Mouse (Mus musculus) gastrocnemius, postnatal 14 days (tissue): ENCODE data around the gene Nsmce4a. TPM values are rescaled to one million over a fixed set of nuclear protein-coding genes. Genes with fewer than 3 reads are reported as not detected.
"Not testable (repeated sequence)": the region's sequence is repeated elsewhere in the genome, so short reads cannot be mapped to it uniquely, and the experiment has no call there.

Source experiments
- DNase-seq: peaks from one replicate; pipeline ENCODE4 v3.0.0; 2021; ENCODE audit warnings: mixed read lengths
- intact Hi-C: fragments of 180-260 bp; cut with DNase I; formaldehyde crosslinking; loops from one replicate; pipeline ENCODE4 v1.15.1; 2025; ENCODE audit warnings: low total_unique reads
- long read RNA-seq, 2 experiments: library from polyadenylated mRNA; stranded (forward); transcript quantifications; one replicate each; pipeline ENCODE4 v2.0.0; 2021
- total RNA-seq, 2 experiments: library from RNA; stranded (reverse); gene quantifications; 2 replicates each; pipeline ENCODE4 v1.2.3; 2021

The Nsmce4a gene
- total RNA-seq = 10 to 100 TPM; 30.3 to 30.6 TPM
- long read RNA-seq, experiment 1, transcript Nsmce4a-202 (11 exons, 1,435 nt) = major isoform, 33 of 34 reads
- long read RNA-seq, experiment 1, partial matches to known transcripts = 0 of 34 reads
- long read RNA-seq, experiment 1, other reads (novel, unspliced or antisense) = 1 of 34 reads
- long read RNA-seq, experiment 2, transcript Nsmce4a-202 (11 exons, 1,435 nt) = major isoform, 21 of 25 reads
- long read RNA-seq, experiment 2, partial matches to known transcripts = 0 of 25 reads
- long read RNA-seq, experiment 2, other reads (novel, unspliced or antisense) = 4 of 25 reads

- intact Hi-C loops = no loop called here
- no peak for DNase-seq
Measured at GRCm38 (mm10) chr7:130572821-130573220, at the start of gene Nsmce4a. TSS of gene Nsmce4a (minus strand) at chr7:130573118.

GRCm38 (mm10) chr7:130622359-130622758 is 49.4 kb upstream of the Nsmce4a start:
- intact Hi-C loops = no loop called here
- DNase-seq = peak; percentile 35

- intact Hi-C loops = no loop called here
- DNase-seq = peak; percentile 40
Measured at GRCm38 (mm10) chr7:130621953-130622352, 49.0 kb upstream of the Nsmce4a start.

GRCm38 (mm10) chr7:130621068-130621467 is 48.1 kb upstream of the Nsmce4a start:
- no peak for DNase-seq
- intact Hi-C loops = no loop called here

GRCm38 (mm10) chr7:130617591-130617990 is 44.7 kb upstream of the Nsmce4a start:
- intact Hi-C loops = no loop called here
- no peak for DNase-seq

- DNase-seq = no peak
- intact Hi-C loops = no loop called here
Measured at GRCm38 (mm10) chr7:130613973-130614372, 41.1 kb upstream of the Nsmce4a start.

GRCm38 (mm10) chr7:130606958-130607357 is 34.0 kb upstream of the Nsmce4a start:
- intact Hi-C loops = no loop called here
- no peak for DNase-seq

GRCm38 (mm10) chr7:130605111-130605510 is 32.2 kb upstream of the Nsmce4a start:
- DNase-seq = no peak

GRCm38 (mm10) chr7:130604390-130604789 is 31.5 kb upstream of the Nsmce4a start:
- DNase-seq = no peak
- intact Hi-C loops = no loop called here

More at GRCm38 (mm10) chr7:130605111-130605510, 32.2 kb upstream of the Nsmce4a start:
- intact Hi-C loops = no loop called here

GRCm38 (mm10) chr7:130603556-130603955 is 30.6 kb upstream of the Nsmce4a start:
- intact Hi-C loops = no loop called here
- DNase-seq = no peak

- no peak for DNase-seq
- intact Hi-C loops = no loop called here
Measured at GRCm38 (mm10) chr7:130602804-130603203, 29.9 kb upstream of the Nsmce4a start.

- intact Hi-C loops = no loop called here
Measured at GRCm38 (mm10) chr7:130600546-130600945, 27.6 kb upstream of the Nsmce4a start.

GRCm38 (mm10) chr7:130600074-130600473 is 27.2 kb upstream of the Nsmce4a start:
- intact Hi-C loops = no loop called here
- DNase-seq = no peak

More at GRCm38 (mm10) chr7:130600546-130600945, 27.6 kb upstream of the Nsmce4a start:
- no peak for DNase-seq

GRCm38 (mm10) chr7:130597546-130597945 is 24.6 kb upstream of the Nsmce4a start:
- intact Hi-C loops = no loop called here
- DNase-seq = no peak

- intact Hi-C loops = not testable (repeated sequence)
- DNase-seq = peak; percentile 59
Measured at GRCm38 (mm10) chr7:130596079-130596855, 23.3 kb upstream of the Nsmce4a start.

- intact Hi-C loops, DNase-seq: not testable (repeated sequence)
Measured at GRCm38 (mm10) chr7:130593375-130594239, 20.7 kb upstream of the Nsmce4a start.

GRCm38 (mm10) chr7:130592975-130593374 is 20.1 kb upstream of the Nsmce4a start:
- intact Hi-C loops, DNase-seq: not testable (repeated sequence)

GRCm38 (mm10) chr7:130590845-130591437 is 18.0 kb upstream of the Nsmce4a start:
- intact Hi-C loops = no loop called here
- DNase-seq = no peak

- no peak for DNase-seq
- intact Hi-C loops = no loop called here
Measured at GRCm38 (mm10) chr7:130590081-130590828, 17.3 kb upstream of the Nsmce4a start.
